Mouse (Mus musculus) cerebellum, postnatal 14 days (tissue): ENCODE data around the gene Olfr794.
A peak's percentile ranks its signal among the peaks of the same experiment; 100 is the strongest.

Source experiments
- DNase-seq, 2 experiments: peaks; one replicate each; pipeline ENCODE4 v3.0.0; 2021; ENCODE audit warnings: mixed read lengths in 2 of 2

The Olfr794 gene

DNA sequence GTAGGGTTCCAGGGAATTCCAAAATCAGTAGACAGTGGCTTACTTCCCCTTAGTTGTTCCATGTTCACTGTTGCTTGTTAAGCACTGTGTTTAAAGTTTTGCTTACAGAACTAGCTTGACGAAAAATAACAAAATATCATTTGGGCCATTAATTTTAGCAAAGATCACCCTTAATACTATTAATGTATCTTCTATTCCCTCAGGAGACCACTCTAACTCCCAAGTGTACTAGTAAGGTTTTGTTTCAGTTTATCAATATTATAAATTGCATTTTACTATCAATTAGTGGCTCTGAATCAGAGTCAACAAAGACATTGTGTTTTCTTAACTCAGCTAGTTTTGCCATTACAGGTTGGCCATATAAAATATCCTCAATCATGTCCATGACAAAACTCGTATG, at the start of gene Olfr794:
TSS of gene Olfr794 (plus strand) at position 301 of the 400 bp plus-strand sequence.
- DNase-seq, result no peak

DNA sequence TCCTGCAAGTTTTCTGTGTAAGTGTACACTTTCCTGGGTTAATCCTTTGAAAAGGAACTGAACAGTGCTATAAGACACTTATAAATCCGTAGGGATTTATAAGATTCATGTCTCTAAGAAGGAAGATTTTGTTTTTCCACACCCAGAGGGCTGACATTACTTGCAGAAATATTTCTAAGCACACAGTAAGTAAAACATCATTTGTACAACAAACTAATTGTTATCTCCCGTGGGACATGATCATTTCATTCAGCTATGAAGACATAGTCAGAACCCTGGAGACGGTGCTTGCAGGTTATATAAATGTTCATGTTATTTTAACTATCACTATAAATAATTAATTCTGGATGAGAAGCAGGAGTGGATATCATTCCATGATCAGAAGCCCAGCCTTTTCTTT, 46.0 kb upstream of the Olfr794 start, which contains the start of gene Olfr791:
TSS of gene Olfr791 (plus strand) at position 301 of the 400 bp plus-strand sequence.
- DNase-seq, result no peak

DNA sequence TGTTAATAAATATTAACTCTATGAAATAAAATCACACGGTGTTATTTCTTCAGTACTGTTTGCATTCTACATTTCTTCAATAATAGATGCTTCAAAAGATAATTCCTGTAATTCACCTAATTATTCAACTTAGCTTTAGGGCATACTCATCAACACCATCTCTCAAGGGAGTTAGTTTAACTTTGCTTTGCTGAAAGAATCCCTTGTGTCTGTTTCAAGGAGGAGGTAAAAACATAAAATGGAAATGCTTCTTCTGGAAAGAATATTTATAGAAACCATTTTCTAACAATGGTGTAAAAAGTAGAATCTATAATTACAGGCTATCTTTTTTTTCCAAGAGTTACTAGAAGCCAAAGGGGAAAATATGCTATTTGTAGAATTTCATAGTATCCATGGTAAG, 28.6 kb upstream of the Olfr794 start, which contains the start of gene Olfr792:
TSS of gene Olfr792 (plus strand) at position 301 of the 400 bp plus-strand sequence.
- DNase-seq, result no peak

DNA sequence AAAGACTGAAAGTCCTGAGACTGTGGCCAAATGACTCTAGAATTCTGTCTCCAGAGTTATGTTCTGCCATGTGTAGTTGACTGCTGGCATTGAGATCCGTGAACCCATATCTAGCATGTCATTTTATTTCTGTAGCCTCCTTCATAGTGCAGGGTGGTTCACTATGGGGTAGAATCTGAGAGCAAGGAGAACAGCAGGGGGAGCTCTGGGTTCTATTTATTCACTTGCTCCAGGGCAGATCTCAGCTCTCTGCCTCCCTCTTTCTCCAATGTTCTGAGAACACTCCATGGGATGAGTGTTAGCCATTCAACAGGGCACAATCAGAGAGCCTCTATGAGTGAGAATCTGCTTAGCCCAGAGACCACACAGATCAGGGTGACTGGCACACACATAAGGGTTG, 18.1 kb upstream of the Olfr794 start:
- peak; percentile 15 to 18 for DNase-seq

DNA sequence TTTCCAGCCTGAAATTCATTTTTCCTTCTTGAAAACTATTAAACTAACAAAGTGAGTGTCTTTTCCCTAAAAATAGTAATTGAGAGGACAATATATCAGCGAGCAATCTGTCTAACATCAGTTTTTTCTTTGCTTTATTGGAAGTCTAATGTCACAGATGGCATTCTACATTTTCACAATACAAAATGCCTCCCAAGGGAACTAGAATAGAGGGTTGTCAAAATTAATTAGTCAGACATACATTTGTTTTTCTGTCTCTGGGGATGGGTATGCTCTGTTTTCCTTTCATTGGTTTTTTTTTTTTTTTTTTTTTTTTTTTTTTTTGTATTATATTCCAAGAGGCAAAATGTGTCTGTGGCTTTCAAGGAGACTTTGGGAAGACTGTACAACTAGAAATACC, 9.6 kb downstream of the Olfr794 start:
- no peak for DNase-seq

DNA sequence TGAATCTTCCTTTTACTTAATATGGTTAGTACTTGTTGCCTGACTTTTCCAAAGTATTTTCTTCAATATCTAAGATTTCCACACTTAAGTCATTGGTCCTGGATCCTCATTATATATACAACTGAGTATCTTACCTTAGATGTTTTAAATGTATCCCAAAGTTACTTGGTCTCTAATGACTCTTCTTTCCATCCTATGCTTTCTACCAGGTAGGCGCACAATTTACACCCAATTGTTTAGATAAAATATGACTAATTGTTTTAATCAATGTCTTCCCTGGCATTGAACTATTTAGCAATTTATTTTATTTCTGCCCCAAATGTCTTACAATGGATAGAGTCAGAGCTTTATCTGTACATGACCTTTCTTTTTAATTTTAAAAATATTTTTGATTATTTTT, 45.0 kb downstream of the Olfr794 start, which contains the start of gene Olfr796:
TSS of gene Olfr796 (minus strand) at position 101 of the 400 bp plus-strand sequence.
- no peak for DNase-seq

DNA sequence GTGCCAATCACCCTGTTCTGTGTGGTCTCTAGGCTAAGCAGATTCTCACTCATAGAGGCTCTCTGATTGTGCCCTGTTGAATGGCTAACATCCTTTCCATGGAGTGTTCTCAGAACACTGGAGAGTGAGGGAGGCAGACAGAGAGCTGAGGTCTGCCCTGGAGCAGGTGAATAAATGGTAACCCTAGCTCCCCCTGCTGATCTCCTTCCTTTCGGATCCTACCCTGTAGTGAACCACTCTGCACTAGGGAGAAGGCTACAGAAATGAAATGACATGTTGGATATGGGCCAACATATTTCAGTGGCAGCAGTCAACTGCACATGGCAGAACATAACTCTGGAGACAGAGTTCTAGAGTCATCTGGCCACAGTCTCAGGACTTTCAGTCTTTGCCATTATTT, 54.3 kb downstream of the Olfr794 start:
- DNase-seq, result no peak
